Mouse (Mus musculus) kidney, adult 8-10 months (tissue): Measurements from ENCODE around the gene Pole3.
A peak's percentile ranks its signal among the peaks of the same experiment; 100 is the strongest.

ENCODE experiments used
- DNase-seq, 2 experiments: peaks; one replicate each; pipeline ENCODE4 v3.0.0; 2022

The Pole3 gene

GRCm38 (mm10) chr4:62518416-62519121, 6.3 kb downstream of the Pole3 start:
- DNase-seq, result peak; percentile 72 to 81

DNA sequence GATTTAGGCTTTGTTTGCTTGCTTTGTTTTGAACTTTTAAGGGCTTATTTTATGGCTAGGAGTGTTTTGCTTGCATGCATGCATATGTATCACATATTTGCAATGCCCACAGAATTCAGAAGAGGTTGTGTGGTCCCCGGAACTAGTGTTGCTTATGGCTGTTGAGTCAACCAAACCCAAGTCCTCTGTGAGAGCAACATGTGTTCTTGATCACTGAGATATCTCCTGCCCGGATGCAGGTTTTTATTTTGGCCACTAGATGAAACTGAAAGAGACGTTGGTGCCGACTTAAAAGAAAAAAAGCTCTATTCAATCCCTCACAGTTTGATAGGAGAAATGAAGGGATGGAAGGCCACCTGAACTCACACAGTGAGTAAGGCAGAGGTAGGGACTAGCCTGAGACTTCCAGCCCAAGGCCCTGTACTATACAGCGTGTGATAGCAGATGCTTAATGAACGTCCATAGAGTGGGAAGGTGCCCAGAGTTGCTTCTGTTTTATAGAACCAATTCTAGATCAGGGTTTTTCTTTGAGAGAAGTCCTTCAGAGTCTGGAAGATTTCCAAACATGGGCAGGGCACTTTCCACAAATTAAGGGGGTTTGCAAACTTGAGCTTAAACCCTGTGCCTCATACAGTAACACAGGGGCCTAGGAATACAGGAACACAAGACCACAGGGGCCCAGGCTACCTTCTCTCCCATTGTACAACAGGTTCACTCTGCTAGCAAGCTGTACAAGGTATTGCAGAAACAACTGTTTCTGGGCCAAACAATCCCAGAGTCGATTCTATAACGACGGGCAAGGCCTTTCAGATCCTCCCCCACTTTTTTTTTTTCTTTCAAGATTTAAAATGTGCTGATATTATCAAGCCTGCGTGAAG, 7.1 kb downstream of the Pole3 start:
- no peak for DNase-seq

GRCm38 (mm10) chr4:62517046-62517445, 7.8 kb downstream of the Pole3 start:
- no peak for DNase-seq

- DNase-seq, result no peak
Observed at GRCm38 (mm10) chr4:62516579-62516978, 8.3 kb downstream of the Pole3 start.

- peak; percentile 69 to 79 for DNase-seq
Observed at GRCm38 (mm10) chr4:62516079-62516478, 8.8 kb downstream of the Pole3 start.

- DNase-seq, result no peak
Observed at GRCm38 (mm10) chr4:62515490-62515889, 9.4 kb downstream of the Pole3 start.

GRCm38 (mm10) chr4:62514995-62515394, 9.9 kb downstream of the Pole3 start:
- DNase-seq, result no peak

- no peak for DNase-seq
Observed at GRCm38 (mm10) chr4:62513998-62514506, 10.8 kb downstream of the Pole3 start.

DNA sequence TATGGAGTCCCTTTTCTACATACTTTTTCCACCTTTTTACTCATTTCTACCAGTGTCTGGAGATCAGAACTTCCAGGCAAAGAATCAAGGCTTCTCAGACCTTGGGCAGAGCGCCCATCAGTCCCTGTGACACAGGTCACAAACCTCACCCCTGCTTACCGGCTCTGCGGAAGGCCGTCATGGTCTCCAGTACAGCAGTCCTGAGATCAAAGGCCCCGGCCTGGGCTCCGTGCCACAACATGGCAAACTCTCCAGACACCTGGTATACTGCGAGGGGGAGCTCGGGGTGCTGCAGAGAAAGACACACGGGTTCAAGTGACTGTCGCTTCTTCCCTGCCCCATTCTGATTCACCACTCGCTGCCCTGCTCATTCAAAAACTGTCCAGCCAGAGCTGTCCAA, 14.9 kb downstream of the Pole3 start:
- DNase-seq, result peak; percentile 83 to 87

DNA sequence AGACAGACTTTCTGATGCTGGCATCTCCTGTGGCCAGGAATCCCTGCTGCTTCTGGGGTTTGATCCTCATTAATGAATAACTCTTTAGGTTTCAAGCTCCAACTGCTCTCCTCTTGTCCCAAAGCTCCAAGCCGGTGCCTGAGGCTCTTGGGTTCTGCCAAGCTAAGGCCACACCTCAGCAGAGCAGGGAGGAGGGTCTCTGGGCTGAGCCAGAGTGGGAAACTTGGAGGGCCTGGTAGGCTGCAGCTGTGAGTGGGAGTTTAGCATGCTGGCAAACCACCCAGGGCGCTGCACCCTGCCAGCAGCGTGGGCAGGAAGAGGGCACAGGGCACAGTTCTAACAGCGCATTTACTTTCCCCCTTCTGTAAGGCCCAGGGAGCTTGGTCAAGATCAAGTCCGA, 16.0 kb downstream of the Pole3 start:
- peak in 1 of 2 experiments; percentile 52 for DNase-seq

DNA sequence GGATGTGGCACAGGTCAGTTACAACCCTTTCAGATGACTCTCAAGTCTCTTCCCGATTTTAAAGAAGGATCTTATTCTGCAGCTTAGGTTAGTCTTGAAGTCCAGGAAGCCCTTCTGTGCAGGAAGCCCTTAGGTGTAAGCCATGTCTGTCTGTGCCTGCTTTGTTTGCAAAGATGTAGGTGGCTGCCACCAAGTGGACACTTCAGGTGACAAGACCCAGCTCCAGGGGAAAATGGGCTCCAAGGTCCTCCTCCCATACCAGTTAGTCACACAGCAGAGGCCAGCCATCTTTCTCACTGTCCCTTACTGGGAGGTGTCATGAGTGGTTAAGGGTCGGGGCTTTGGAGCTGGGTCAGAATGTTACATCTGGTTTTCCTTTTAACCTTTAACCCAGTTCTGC, 18.1 kb downstream of the Pole3 start:
- DNase-seq, result peak in 1 of 2 experiments; percentile 58

- no peak for DNase-seq
Observed at GRCm38 (mm10) chr4:62505991-62506390, 18.9 kb downstream of the Pole3 start.

DNA sequence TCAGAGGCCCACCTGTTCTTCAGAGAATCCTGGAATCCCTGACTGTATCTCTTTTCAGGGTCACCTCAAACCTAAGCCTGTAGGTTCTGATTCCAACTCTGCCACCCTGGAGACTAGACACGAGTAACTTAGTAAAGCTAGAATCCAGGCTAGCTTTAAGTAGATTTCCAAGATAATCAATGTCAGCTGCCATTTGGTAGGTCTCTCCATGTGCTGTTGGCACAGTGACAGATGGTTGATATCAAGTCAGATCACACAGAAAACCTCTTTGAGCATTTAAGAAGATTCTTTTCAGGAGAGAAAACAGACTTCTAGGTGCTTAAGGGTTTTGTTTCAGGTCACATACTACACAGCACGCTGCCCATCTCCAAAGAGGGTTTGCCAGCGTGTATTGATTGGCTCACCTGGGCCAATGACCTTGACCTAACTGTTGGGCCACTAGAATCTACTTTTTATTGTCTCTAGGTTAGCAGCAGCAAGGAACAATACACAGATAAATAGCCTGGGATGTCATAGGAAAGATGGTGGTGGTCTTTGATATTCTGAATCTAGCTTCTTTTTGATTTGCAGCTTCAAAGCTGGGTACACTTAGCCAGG, 21.4 kb downstream of the Pole3 start, which contains the start of gene Hdhd3:
Hdhd3 (minus strand) TSS at position 94 of the 597 bp plus-strand sequence.
- no peak for DNase-seq

GRCm38 (mm10) chr4:62502969-62503368, 21.9 kb downstream of the Pole3 start:
- peak; percentile 63 to 73 for DNase-seq

- DNase-seq, result peak; percentile 94
Observed at GRCm38 (mm10) chr4:62501964-62502732, 22.7 kb downstream of the Pole3 start.

DNA sequence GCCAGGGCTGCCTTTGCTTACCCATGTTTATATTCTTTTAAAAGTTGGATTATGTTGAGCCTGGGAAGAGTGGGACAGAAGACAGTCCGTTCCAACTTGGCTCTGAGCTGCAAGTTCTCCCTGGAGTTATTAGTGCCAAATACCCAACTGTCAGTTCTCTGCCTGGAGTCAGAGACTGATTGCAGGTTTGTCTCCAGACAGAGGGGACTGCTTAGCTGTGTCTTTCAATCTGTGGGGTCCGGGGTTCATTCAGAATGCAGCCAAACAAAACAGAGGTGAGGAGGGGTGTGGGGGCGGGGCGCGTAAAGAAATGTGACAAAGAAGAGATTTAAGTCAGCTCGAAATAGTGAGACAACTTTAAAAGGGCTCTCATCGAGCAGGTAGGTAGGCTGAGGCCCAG, 23.3 kb downstream of the Pole3 start:
- no peak for DNase-seq

DNA sequence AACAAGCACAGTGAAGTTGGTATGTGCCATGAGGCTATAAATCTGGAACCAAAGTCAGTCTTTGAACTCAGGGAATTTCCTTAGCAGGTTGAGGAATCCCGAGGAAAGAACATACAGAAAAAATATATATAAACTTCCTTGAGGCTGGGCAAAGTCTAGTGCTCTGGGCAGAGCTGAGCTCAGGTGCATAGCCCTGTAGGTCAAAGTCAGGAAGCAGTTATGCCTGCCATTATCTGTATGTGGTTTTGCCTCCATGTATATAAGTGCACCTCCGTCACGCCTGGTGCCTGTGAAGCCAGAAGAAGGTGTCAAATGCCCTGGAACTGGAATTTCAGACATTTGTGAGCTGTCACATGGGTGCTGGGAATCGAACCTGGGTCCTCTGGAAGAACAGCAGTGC, 24.1 kb downstream of the Pole3 start:
- DNase-seq, result no peak

GRCm38 (mm10) chr4:62496815-62497214, 28.1 kb downstream of the Pole3 start:
- peak; percentile 72 to 82 for DNase-seq

DNA sequence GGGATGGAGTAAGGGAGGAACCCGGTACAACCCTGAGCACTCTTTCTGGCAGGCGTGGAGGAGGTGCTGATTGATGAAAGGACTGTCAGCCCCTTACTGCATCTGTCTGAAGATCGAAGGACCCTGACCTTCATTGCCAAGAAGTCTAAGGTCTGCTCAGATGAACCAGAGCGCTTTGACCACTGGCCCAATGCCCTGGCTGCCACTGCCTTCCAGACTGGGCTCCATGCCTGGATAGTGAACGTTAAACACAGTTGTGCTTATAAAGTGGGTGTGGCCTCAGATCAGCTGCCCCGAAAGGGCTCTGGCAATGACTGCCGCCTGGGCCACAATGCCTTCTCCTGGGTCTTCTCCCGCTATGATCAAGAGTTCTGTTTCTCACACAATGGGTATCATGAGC, 28.9 kb downstream of the Pole3 start:
- DNase-seq, result peak; percentile 87 to 90

DNA sequence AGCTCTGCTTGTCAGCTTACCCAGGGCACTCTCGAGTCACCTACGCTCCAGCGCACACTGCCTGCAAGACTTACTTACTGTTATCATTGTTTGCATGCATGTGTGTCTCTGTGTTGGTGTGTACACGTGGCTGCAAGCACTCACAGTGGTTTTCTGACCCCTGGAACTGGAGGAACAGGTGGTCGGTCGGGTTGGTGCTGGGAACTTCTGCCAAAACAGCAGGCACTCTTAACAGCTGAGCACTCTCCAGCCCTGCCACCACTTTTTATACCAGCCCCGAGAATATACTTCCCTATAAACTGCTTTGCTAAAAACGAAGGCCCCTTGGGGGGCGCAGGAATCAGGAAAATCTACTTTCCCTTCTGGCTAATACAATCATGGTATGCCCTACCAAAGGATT, 30.6 kb downstream of the Pole3 start:
- no peak for DNase-seq

- no peak for DNase-seq
Observed at GRCm38 (mm10) chr4:62492682-62493081, 32.2 kb downstream of the Pole3 start.

GRCm38 (mm10) chr4:62487914-62488313, 37.0 kb downstream of the Pole3 start:
- no peak for DNase-seq

DNA sequence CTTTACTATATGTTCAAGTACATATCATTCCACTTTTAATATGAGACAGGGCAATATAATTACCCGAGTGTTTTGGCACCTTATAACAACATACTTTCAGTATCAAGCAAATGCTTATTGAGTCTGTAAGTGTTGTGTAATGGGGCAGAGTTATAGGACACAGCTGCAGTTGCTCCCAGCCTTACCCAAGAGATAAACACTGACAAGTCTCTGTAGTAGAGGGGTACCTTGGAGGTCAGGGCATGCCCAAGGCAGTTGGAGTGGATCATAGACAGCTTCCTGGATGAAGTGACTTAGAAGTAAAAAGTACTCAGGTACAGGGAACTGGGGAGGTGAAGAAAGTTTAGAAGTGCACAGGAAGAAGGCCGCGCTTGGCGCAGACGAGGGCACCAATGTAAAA, 37.7 kb downstream of the Pole3 start:
- no peak for DNase-seq
